Mouse (Mus musculus): Measurements from ENCODE around the gene Mtmr12.
"Not testable (repeated sequence)": the region's sequence is repeated elsewhere in the genome, so short reads cannot be mapped to it uniquely, and the experiment has no call there.

Mtmr12 gene

GRCm38 (mm10) chr15:12211577-12211976, 6.7 kb downstream of the Mtmr12 start:
- DNase-seq (ENCODE audit: low spot score) = no peak

- DNase-seq (ENCODE audit: low spot score) = no peak
These were observed 7.4 kb downstream of the Mtmr12 start for GRCm38 (mm10) chr15:12212266-12212665.

GRCm38 (mm10) chr15:12214531-12215414, 9.9 kb downstream of the Mtmr12 start:
- DNase-seq (ENCODE audit: low spot score) = no peak

DNA sequence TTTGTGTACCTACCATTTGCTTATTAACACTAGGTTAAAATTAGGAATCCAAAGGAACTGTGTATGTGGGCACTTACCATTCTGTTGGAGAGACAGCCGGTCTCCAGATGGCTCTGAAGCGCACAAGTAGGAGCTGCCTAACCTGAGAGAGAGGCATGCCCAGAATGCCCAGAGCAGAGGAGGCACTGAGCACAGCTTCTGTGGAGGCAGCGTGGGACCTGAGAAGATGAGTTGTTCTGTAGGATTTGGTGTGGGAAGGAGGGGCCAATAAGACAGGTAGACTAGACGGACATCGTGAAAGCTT, 10.5 kb downstream of the Mtmr12 start:
- no peak for DNase-seq (ENCODE audit: low spot score)

GRCm38 (mm10) chr15:12216119-12216518, 11.3 kb downstream of the Mtmr12 start:
- no peak for DNase-seq (ENCODE audit: low spot score)

DNA sequence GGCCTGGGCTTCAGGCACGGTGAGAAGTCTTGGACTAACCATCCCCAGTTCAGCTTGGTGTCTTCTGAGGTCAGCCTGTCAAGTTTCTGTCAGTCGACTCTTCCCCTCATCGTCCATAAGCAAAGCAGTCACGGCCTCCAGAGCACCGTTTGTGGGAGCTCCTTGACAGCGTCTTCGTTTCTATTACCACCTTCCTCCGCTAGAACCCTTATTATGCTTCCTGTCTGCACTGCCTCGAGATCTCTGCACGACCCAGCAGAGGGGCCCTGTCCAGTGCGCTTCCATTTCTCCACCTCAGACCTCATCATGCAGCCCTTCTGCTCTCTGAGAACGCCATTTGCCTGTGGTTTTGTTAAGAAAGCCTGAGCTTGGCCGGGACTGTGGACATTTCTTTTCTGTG, 12.0 kb downstream of the Mtmr12 start:
- DNase-seq (ENCODE audit: low spot score) = no peak

- DNase-seq (ENCODE audit: low spot score) = not testable (repeated sequence)
These were observed 12.5 kb downstream of the Mtmr12 start for GRCm38 (mm10) chr15:12217332-12217731.

DNA sequence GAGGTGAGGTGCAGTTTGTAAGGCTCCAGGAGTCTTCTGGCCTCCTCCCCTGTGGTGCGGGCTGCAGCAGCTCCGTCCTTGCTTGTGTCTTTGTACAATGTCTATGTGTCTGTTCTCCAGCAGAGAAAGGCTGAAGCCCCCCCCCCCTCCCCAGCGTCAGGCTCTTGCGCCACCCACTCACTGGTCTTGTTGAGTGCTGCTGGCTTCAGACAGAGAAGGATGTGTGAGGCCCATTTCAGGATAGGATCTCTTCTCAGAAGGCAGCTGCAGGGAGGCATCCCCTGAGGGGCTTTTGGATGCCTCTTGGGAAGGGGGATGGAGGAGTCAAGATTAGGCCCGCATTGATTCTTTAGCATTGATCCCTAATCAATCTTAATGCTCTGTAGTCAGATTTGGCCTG, 13.0 kb downstream of the Mtmr12 start:
- no peak for DNase-seq (ENCODE audit: low spot score)

DNA sequence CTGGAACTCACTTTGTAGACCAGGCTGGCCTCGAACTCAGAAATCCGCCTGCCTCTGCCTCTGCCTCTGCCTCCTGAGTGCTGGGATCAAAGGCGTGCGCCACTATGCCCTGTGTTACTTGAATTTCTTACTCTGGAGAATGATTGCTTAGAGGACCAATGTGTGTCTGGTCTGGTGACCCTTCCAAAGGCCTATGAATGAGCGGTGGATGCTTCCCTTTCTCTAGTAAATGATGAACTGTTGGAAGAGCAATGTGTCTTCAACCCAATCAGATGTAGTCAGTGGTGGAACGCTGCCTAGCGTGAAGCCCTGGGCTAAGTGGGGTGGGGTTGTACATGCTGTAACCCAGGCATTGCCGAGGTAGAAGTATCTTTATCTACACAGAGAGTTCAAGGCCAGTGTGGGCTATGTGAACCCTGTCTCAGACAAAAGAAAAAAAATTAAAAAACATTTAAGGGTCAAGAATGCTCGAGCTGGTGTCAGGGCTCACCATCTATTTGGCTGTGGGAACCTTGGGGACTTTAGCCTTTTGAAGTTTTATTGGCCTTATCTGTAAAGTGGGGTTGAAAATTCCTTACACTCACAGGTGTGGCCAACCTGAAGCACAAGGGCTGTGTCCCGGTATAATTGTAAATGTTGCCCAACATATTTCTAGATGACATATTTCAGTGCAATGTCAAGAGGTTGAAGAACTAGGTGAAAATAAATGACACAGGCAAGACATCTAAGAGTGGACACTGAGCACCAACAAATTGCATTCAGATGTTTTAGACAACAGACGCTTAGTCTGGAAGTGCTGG, 14.0 kb downstream of the Mtmr12 start:
- DNase-seq (ENCODE audit: low spot score) = no peak

DNA sequence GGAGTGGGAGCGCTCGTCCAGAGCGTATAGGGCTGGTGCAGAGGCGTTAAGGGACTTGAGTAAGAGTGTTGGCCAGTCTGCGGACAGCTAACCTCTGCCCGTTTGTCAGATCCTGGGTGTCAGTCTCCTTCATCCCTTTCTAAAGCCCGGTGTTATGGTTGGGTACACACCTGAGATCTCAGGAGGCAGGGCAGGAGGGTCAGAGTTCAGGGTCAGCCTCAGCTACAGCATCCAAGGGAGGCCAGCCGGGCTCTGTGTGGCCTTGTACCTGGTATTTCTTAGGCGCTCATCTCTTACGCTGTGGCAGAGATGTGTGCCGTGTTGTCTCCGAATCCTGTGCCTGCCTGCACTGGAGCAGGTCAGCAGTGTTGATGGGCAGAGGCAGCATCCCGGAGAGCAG, 16.3 kb downstream of the Mtmr12 start:
- DNase-seq (ENCODE audit: low spot score) = no peak

GRCm38 (mm10) chr15:12222564-12223302, 17.9 kb downstream of the Mtmr12 start:
- no peak for DNase-seq (ENCODE audit: low spot score)

DNA sequence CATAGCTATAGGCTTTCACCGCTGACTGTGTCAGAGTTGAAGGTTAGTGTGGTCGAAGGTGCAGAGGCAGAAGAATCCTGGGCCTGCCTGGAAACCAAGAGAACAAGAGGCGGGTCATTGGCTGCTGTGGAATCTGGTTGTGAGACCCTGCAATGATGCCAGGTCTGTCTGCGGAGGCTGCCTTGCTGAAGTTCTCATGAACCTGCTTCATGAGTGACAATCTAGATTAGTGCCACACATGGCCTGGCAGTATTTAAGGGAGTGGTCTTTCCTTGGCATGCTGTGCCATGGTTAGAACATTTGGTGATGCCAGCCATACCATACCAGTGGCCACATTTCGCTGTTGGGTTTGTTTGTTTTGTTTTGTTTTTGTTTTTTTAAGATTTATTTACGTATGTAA, 18.6 kb downstream of the Mtmr12 start:
- no peak for DNase-seq (ENCODE audit: low spot score)

DNA sequence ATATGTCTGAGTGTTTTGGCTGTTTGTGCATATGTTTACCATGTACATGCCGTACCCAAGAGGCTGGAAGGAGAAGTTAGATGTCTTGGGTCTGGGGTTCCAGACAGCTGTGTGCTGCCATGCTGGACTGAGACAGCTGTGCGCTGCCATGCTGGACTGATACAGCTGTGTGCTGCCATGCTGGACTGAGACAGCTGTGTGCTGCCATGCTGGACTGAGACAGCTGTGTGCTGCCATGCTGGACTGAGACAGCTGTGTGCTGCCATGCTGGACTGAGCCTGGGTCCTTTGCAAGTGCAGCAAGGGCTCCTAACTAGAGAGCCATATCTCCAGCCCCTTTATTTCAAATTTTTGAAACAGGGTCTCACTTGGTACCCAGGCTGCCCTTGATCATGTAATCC, 19.4 kb downstream of the Mtmr12 start:
- DNase-seq (ENCODE audit: low spot score) = no peak

DNA sequence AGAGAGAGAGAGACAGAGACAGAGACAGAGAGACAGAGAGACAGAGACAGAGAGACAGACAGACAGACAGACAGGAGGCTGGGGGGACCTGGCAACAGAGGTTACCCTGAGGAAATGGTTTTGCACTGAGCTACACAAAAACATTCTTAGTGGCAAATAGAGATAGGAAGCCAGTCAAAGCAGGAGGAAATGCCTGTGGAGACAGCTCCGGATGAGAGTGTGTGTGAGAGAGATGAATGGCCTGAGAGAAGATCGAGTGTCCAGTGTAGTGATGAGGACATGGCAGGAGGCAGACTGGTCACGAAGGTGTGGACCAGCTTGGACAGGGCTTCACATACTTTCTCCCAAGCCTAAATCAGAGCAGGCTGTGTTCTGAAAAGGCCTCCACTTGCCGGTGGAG, 20.2 kb downstream of the Mtmr12 start:
- no peak for DNase-seq (ENCODE audit: low spot score)

DNA sequence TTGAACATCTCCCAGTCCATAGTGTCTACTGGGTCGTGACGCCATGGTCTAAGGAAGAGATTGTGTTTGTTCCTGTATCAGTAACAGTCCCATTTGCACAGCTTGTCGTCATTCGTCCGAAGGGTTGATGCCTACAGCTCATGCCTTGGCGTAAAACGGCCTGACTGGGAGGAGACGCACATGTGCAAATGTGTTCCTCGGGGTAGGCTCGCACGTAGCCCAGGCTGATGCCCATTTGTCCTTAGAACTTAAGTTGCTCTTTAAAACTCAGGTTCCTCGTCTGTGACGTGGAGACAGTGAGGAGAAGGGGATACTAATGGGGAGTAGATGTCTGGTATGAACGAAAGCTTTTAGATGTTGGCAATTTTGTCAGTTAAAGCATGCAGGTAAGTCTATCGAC, 22.1 kb downstream of the Mtmr12 start:
- no peak for DNase-seq (ENCODE audit: low spot score)

DNA sequence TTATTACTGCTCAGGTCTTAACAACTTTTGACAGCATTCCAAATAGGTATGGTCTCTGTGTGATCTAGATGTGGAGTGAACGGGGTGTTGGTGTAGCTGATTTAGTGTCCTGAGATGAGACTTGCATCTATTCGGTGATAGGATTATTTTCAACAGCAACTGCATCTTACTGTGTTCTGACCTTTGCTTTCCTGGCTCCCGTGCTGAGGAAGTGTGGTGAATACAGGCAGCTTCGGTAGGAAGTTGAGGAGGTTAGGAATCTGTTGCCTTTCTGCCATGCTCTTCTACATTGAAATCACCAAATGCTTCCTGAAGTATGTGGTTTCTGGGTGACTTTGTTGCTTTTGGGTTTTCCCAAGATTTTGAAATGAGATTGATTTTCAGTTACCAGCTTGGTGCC, 22.5 kb downstream of the Mtmr12 start:
- DNase-seq (ENCODE audit: low spot score) = no peak

DNA sequence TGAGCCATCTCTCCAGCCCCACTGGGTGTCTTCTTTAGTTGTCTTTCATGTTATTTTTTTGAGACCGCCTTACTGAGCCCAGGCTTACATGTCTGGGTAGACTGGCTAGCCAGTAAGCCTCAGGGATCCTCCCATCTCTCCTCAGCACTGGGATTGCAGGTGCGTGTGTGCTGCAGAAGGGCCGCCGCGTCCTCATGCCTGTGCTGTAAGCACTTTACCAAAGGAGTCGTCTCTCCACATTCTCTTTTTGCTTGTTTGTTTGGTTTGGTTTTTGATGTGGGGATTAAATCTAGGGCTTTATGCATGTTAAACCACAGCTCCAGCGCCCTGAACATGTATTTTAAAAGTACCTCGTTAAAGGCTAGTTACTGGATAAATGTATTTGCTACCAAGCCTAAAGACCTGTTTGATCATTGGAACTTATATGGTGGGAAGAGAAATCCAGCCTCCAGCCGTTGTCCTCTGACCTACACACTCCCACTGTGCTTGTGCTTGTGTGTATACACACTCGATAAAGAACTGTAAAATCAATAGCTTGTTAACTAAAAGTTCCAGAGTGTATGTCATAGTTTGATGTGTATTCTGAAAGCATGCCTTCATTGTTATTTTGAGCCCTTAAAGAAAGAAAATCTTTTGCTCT, 24.9 kb downstream of the Mtmr12 start:
- no peak for DNase-seq (ENCODE audit: low spot score)

GRCm38 (mm10) chr15:12230243-12230935, 25.6 kb downstream of the Mtmr12 start:
- DNase-seq (ENCODE audit: low spot score) = no peak

GRCm38 (mm10) chr15:12231462-12231861, 26.6 kb downstream of the Mtmr12 start:
- no peak for DNase-seq (ENCODE audit: low spot score)

GRCm38 (mm10) chr15:12232429-12232828, 27.6 kb downstream of the Mtmr12 start:
- no peak for DNase-seq (ENCODE audit: low spot score)

- no peak for DNase-seq (ENCODE audit: low spot score)
These were observed 28.2 kb downstream of the Mtmr12 start for GRCm38 (mm10) chr15:12233021-12233420.

GRCm38 (mm10) chr15:12235559-12235958, 30.7 kb downstream of the Mtmr12 start:
- DNase-seq (ENCODE audit: low spot score) = no peak
